ENCODE assay signal across 27 mouse cellular contexts in the genomic region with DNA sequence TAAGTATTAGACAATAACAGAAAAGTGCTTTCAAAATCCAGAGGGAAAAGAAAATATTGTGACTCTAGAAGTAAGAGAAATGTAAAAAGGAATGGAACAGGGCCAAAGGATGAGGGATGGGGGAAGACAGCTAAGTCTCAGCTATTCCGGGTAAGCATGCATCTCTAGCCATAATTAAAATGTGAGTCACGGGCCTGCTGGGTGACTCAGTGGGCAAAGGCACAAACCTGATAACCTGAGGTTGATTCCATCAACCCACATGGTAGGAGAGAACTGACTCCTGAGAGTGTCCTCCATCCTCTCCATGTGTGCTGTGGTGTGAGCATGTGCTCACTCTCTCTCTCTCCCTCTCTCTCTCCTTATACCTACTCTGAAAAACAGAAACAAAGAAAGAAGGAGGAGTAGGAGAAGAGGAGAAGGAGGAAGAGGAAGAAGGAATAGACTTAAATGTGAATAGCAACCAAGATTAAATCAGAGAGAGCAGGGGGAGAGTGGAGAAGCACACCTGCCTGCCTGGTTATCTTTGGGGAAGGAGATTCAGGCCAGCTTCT.
A peak's percentile ranks its signal among the peaks of the same experiment; 100 is the strongest.
DNase-seq lines count a peak whose midpoint lies in the region; ATAC-seq and TF ChIP-seq lines count a peak whose summit lies in the region.
"Had no signal": no experiment of that assay in that cellular context is flagged by ENCODE, and none has a peak within 500 bp of the region (broad histone marks: within the 10 kb centered on the region; RNA-seq: fewer than 3 reads in every experiment).

No protein-coding gene starts in this region.

- no peaks in the 10 kb centered on the region for H3K79me2 ChIP-seq in C2C12 (ENCODE audit: control insufficient read depth, insufficient read depth)

- no peak overlapping the region for H3K27ac ChIP-seq in intestine, embryonic 15.5 days
- H3K27ac ChIP-seq in liver, postnatal 0 days (ENCODE audit: low read depth) = no peak overlapping the region
- H3K27ac ChIP-seq in embryonic facial prominence, embryonic 10.5 days (replicated peaks) = no peak overlapping the region
- H3K27ac ChIP-seq: forebrain, embryonic 10.5 days; hindbrain, postnatal 0 days; kidney, postnatal 0 days; left cerebral cortex, adult 2 months; liver, embryonic 13.5 days; midbrain, embryonic 13.5 days; stomach, embryonic 15.5 days had no signal

- H3K27me3 ChIP-seq in C2C12 (ENCODE audit: control insufficient read depth, insufficient read depth, insufficient read length) = no peaks in the 10 kb centered on the region
- no peaks in the 10 kb centered on the region for H3K27me3 ChIP-seq in intestine, embryonic 15.5 days (replicated peaks)
- no peaks in the 10 kb centered on the region for H3K27me3 ChIP-seq in liver, postnatal 0 days (ENCODE audit: insufficient read depth, low read length)
- H3K27me3 ChIP-seq in embryonic facial prominence, embryonic 10.5 days (replicated peaks; ENCODE audit: low read depth, poor library complexity, severe bottlenecking) = no peaks in the 10 kb centered on the region; the same call in 1 of the 2 replicates
- H3K27me3 ChIP-seq: liver, embryonic 13.5 days; megakaryocyte, embryonic 14.5 days; midbrain, embryonic 13.5 days; Patski; stomach, embryonic 15.5 days had no signal

- H3K4me3 ChIP-seq in C2C12 (ENCODE audit: insufficient read depth, poor library complexity, severe bottlenecking) = no peak overlapping the region
- no peak overlapping the region for H3K4me3 ChIP-seq in intestine, embryonic 15.5 days (replicated peaks)
- H3K4me3 ChIP-seq in liver, postnatal 0 days (ENCODE audit: low read depth, low read length) = no peak overlapping the region
- no peak overlapping the region for H3K4me3 ChIP-seq in embryonic facial prominence, embryonic 10.5 days
- H3K4me3 ChIP-seq: forebrain, embryonic 10.5 days; left cerebral cortex, adult 2 months; liver, embryonic 13.5 days; megakaryocyte, embryonic 14.5 days; midbrain, embryonic 13.5 days; stomach, embryonic 15.5 days had no signal

- no peaks in the 10 kb centered on the region for H3K36me3 ChIP-seq in C2C12 (ENCODE audit: control insufficient read depth, insufficient read depth)
- H3K36me3 ChIP-seq in intestine, embryonic 15.5 days = no peaks in the 10 kb centered on the region
- H3K36me3 ChIP-seq in liver, postnatal 0 days (replicated peaks; ENCODE audit: insufficient read depth, low read length) = no peaks in the 10 kb centered on the region
- no peaks in the 10 kb centered on the region for H3K36me3 ChIP-seq in embryonic facial prominence, embryonic 10.5 days (replicated peaks)
- H3K36me3 ChIP-seq: forebrain, embryonic 10.5 days; liver, embryonic 13.5 days; midbrain, embryonic 13.5 days; stomach, embryonic 15.5 days had no signal

- no peak for TF ChIP-seq CTCF in C2C12 (IDR thresholded peaks at IDR 0.05; ENCODE audit: control insufficient read depth, insufficient read depth, insufficient read length)
- no peak for TF ChIP-seq CTCF in liver, postnatal 0 days (IDR thresholded peaks at IDR 0.05; ENCODE audit: low read depth)

- ATAC-seq in frontal cortex, adult (ENCODE audit: low TSS enrichment) = peak; percentile 51
- ATAC-seq in intestine, embryonic 15.5 days = 0 out of 2 replicates have a peak, but pooled peaks have one; percentile 21
- ATAC-seq in liver, postnatal 0 days = no peak
- ATAC-seq: hindbrain, postnatal 0 days; midbrain, embryonic 13.5 days; Patski had no signal

- no peaks in the 10 kb centered on the region for H3K79me3 ChIP-seq in C2C12 (ENCODE audit: low read depth)

- DNase-seq in frontal cortex, adult 2 months (ENCODE audit: extremely low spot score in 1 of 2, low spot score in 1 of 2) = no peak
- no peak for DNase-seq in liver, postnatal 0 days
- no peak for DNase-seq in embryonic facial prominence, embryonic 10.5 days (ENCODE audit: low spot score)
- no peak for DNase-seq in urinary bladder, postnatal 14 days (ENCODE audit: low spot score)
- DNase-seq: adrenal gland, adult 8-10 months; cerebellum, adult 9-11 months; gastrocnemius, postnatal 10 days; heart, postnatal 10 days; layer of hippocampus, adult 9-11 months; liver, embryonic 13.5 days; lung, embryonic 14.5 days; retina, postnatal 1 day; right cerebral cortex, postnatal 4 days; thymus, adult 18-20 months; thymus, postnatal 4 days had no signal

- peaks cover 5% of the 10 kb centered on the region; the same call in 1 of the 2 replicates for H3K4me1 ChIP-seq in intestine, embryonic 15.5 days (replicated peaks)
- peaks cover 21% of the 10 kb centered on the region for H3K4me1 ChIP-seq in liver, postnatal 0 days (ENCODE audit: insufficient read depth)
- H3K4me1 ChIP-seq in embryonic facial prominence, embryonic 10.5 days = peaks cover 38% of the 10 kb centered on the region
- H3K4me1 ChIP-seq: stomach, embryonic 15.5 days had no signal

- H3K4me2 ChIP-seq in intestine, embryonic 15.5 days (replicated peaks) = no peak overlapping the region
- no peak overlapping the region for H3K4me2 ChIP-seq in liver, postnatal 0 days (ENCODE audit: low read depth, low read length)
- H3K4me2 ChIP-seq: heart, embryonic 11.5 days; liver, embryonic 13.5 days; lung, embryonic 14.5 days; midbrain, embryonic 13.5 days; stomach, embryonic 15.5 days had no signal

- no peaks in the 10 kb centered on the region for H3K9me3 ChIP-seq in intestine, embryonic 15.5 days
- H3K9me3 ChIP-seq in liver, postnatal 0 days (ENCODE audit: low read length) = no peaks in the 10 kb centered on the region
- H3K9me3 ChIP-seq in embryonic facial prominence, embryonic 10.5 days = no peaks in the 10 kb centered on the region
- H3K9me3 ChIP-seq: forebrain, embryonic 10.5 days; liver, embryonic 13.5 days; megakaryocyte, embryonic 14.5 days; midbrain, embryonic 13.5 days; stomach, embryonic 15.5 days had no signal

- no peak overlapping the region for H3K9ac ChIP-seq in intestine, embryonic 15.5 days
- no peak overlapping the region for H3K9ac ChIP-seq in liver, postnatal 0 days (replicated peaks)
- H3K9ac ChIP-seq: liver, embryonic 13.5 days; lung, embryonic 14.5 days; midbrain, embryonic 13.5 days; stomach, embryonic 15.5 days had no signal

- no peak overlapping the region for H3ac ChIP-seq in C2C12 (ENCODE audit: control insufficient read depth, insufficient read length, low read depth)

- 47% methylated on average over 2 of the region's 2 CpGs for WGBS in intestine, embryonic 15.5 days
- 74% methylated on average over 2 of the region's 2 CpGs for WGBS in liver, postnatal 0 days (ENCODE audit: insufficient replicate concordance)
- 79% methylated on average over 2 of the region's 2 CpGs for WGBS in embryonic facial prominence, embryonic 10.5 days

- TF ChIP-seq EP300 in liver, postnatal 0 days (IDR thresholded peaks at IDR 0.05; ENCODE audit: low read depth) = no peak

TF ChIP-seq in C2C12, 6 proteins besides CTCF, POLR2A, EP300 and RAD21:
- TF ChIP-seq FOSL1 (IDR thresholded peaks at IDR 0.05; ENCODE audit: insufficient read depth, low read length, poor library complexity, severe bottlenecking) (peak; percentile 33), CEBPB (IDR thresholded peaks at IDR 0.05; ENCODE audit: low read depth) (no peak)
